Mouse (Mus musculus) liver, embryonic 16.5 days (tissue): ENCODE results near the gene Angptl8. TPM values are rescaled to one million over a fixed set of nuclear protein-coding genes. Genes with fewer than 3 reads are reported as not detected.

Experiments
- ATAC-seq: fragments of 200-750 bp; cut with Nextera tagmentation; 2 replicates; pipeline ENCODE4 v1.8.0; 2017; ENCODE audit warnings: low read depth, mild to moderate bottlenecking, moderate number of reproducible peaks, moderate library complexity
- H3K27ac ChIP-seq: fragments of 300-500 bp; sonication (generic); 2 replicates; pipeline ENCODE4 v1.5.1; 2014; ENCODE audit warnings: mild to moderate bottlenecking, low read length
- H3K27me3 ChIP-seq: fragments of 300-500 bp; sonication (generic); 2 replicates; pipeline ENCODE4 v1.6.1; 2014; ENCODE audit warnings: low read depth, low read length, mixed read lengths; ENCODE audit not compliant: control insufficient read depth, insufficient read depth
- H3K36me3 ChIP-seq: fragments of 300-500 bp; sonication (generic); 2 replicates; pipeline ENCODE4 v1.6.1; 2014; ENCODE audit warnings: mild to moderate bottlenecking; ENCODE audit not compliant: control insufficient read depth, insufficient read depth
- H3K4me1 ChIP-seq: fragments of 300-500 bp; sonication (generic); 2 replicates; pipeline ENCODE4 v1.6.1; 2014; ENCODE audit warnings: low read depth, low read length, mixed read lengths; ENCODE audit not compliant: control insufficient read depth
- H3K4me2 ChIP-seq: fragments of 300-500 bp; sonication (generic); 2 replicates; pipeline ENCODE4 v1.6.1; 2014; ENCODE audit warnings: low read depth, low read length, mixed read lengths
- H3K4me3 ChIP-seq: fragments of 300-500 bp; sonication (generic); 2 replicates; pipeline ENCODE4 v1.5.1; 2014; ENCODE audit warnings: low read depth, mild to moderate bottlenecking, low read length
- H3K9ac ChIP-seq: fragments of 300-500 bp; sonication (generic); 2 replicates; pipeline ENCODE4 v1.6.1; 2014; ENCODE audit warnings: low read depth, low read length
- H3K9me3 ChIP-seq: fragments of 300-500 bp; sonication (generic); replicated peaks from 2 replicates; pipeline ENCODE4 v1.6.1; 2016; ENCODE audit warnings: low read length; ENCODE audit not compliant: control insufficient read depth
- WGBS: fragments of 180-500 bp; shearing (Covaris S2); extraction: QIAGEN DNeasy Blood & Tissue Kit; methylation state at CpG from one replicate; pipeline ENCODE4 v1.1.7; 2014; ENCODE audit not compliant: insufficient replicate concordance; 5-methylcytosine and 5-hydroxymethylcytosine counted together
- polyA plus RNA-seq: library from polyadenylated mRNA; unstranded; fragments of >200 nt; fragmentation: Nextera tagmentation; extraction: Ambion mirVana; gene quantifications from 2 replicates; pipeline ENCODE4 v1.2.1, GENCODE M21; 2015

Gene Angptl8
- polyA plus RNA-seq, 1 experiment from 2014 or later, result 55.7 TPM

GRCm38 (mm10) chr9:21794925-21795324 is 40.4 kb upstream of the Angptl8 start:
- H3K36me3 ChIP-seq, result peaks cover 3% of the 10 kb centered on the region; the same call in 1 of the 2 replicates
- no peak overlapping the region for H3K4me3 ChIP-seq
- no peak overlapping the region for H3K4me2 ChIP-seq
- H3K9ac ChIP-seq, result no peak overlapping the region
- no peak overlapping the region for H3K27ac ChIP-seq
- 81% methylated on average over 23 of the region's 25 CpGs for WGBS
- ATAC-seq, result no peak
- peaks cover 17% of the 10 kb centered on the region for H3K4me1 ChIP-seq
- H3K9me3 ChIP-seq, result no peaks in the 10 kb centered on the region
- peaks cover 4% of the 10 kb centered on the region for H3K27me3 ChIP-seq

- WGBS, result 62% methylated on average over 5 of the region's 5 CpGs
- no peak for ATAC-seq
- H3K9ac ChIP-seq, result no peak overlapping the region
- peaks cover 4% of the 10 kb centered on the region for H3K27me3 ChIP-seq
- H3K27ac ChIP-seq, result no peak overlapping the region
- H3K36me3 ChIP-seq, result peaks cover 3% of the 10 kb centered on the region; the same call in 1 of the 2 replicates
- H3K9me3 ChIP-seq, result no peaks in the 10 kb centered on the region
- no peak overlapping the region for H3K4me3 ChIP-seq
- no peak overlapping the region for H3K4me2 ChIP-seq
- H3K4me1 ChIP-seq, result peaks cover 17% of the 10 kb centered on the region
Observed at GRCm38 (mm10) chr9:21795579-21795978, 39.7 kb upstream of the Angptl8 start.

- H3K27me3 ChIP-seq, result peaks cover 4% of the 10 kb centered on the region
- no peaks in the 10 kb centered on the region for H3K9me3 ChIP-seq
- H3K4me2 ChIP-seq, result 0 out of 2 replicates have a peak overlapping the region, but pooled peaks have one; percentile 24
- no peak for ATAC-seq
- H3K9ac ChIP-seq, result no peak overlapping the region
- peaks cover 17% of the 10 kb centered on the region for H3K4me1 ChIP-seq
- peaks cover 3% of the 10 kb centered on the region; the same call in 1 of the 2 replicates for H3K36me3 ChIP-seq
- peak overlapping the region; percentile 6; the same call in 1 of the 2 replicates for H3K4me3 ChIP-seq
- WGBS, result 31% methylated on average over 3 of the region's 3 CpGs
- no peak overlapping the region for H3K27ac ChIP-seq
Observed at GRCm38 (mm10) chr9:21796259-21796658, 39.1 kb upstream of the Angptl8 start.

GRCm38 (mm10) chr9:21796919-21797318 is 38.4 kb upstream of the Angptl8 start:
- no peak overlapping the region for H3K27ac ChIP-seq
- no peak overlapping the region for H3K4me3 ChIP-seq
- peak overlapping the region; percentile 89; the same call in 1 of the 2 replicates for H3K4me2 ChIP-seq
- no peak overlapping the region for H3K9ac ChIP-seq
- H3K27me3 ChIP-seq, result peaks cover 4% of the 10 kb centered on the region
- peaks cover 3% of the 10 kb centered on the region; the same call in 1 of the 2 replicates for H3K36me3 ChIP-seq
- no peak for ATAC-seq
- no peaks in the 10 kb centered on the region for H3K9me3 ChIP-seq
- WGBS, result 44% methylated on average over 3 of the region's 3 CpGs
- peaks cover 17% of the 10 kb centered on the region for H3K4me1 ChIP-seq

- Histone ChIP-seq H3K9ac (peak overlapping the region; percentile 74), H3K4me3 (peak overlapping the region; percentile 74), H3K9me3 (no peaks in the 10 kb centered on the region), H3K4me2 (peak overlapping the region; percentile 89), H3K36me3 (peaks cover 3% of the 10 kb centered on the region; the same call in 1 of the 2 replicates), H3K27ac (peak overlapping the region; percentile 88), H3K4me1 (peaks cover 17% of the 10 kb centered on the region), H3K27me3 (peaks cover 4% of the 10 kb centered on the region)
- whole genome bisulfite sequencing, result under 1% methylated on average over 23 of the region's 26 CpGs
- ATAC-seq, result peak; percentile 62
Observed at GRCm38 (mm10) chr9:21797921-21798344, 37.4 kb upstream of the Angptl8 start.

GRCm38 (mm10) chr9:21798345-21799009 is 36.8 kb upstream of the Angptl8 start, which contains the start of gene Kank2:
Gene Kank2, minus strand, starts transcription at chr9:21798744.
- Histone ChIP-seq H3K4me1 (peaks cover 17% of the 10 kb centered on the region), H3K27ac (peak within 1 kb of the TSS; percentile 88), H3K27me3 (peaks cover 4% of the 10 kb centered on the region), H3K4me2 (peak within 1 kb of the TSS; percentile 89), H3K36me3 (peaks cover 3% of the 10 kb centered on the region; the same call in 1 of the 2 replicates), H3K9me3 (no peaks in the 10 kb centered on the region), H3K9ac (peak within 1 kb of the TSS; percentile 74), H3K4me3 (peak within 1 kb of the TSS; percentile 74)
- peak; percentile 80 for ATAC-seq
- 0% methylated on average over 51 of the region's 52 CpGs for WGBS

- ATAC-seq, result peak; percentile 65
Observed at GRCm38 (mm10) chr9:21799010-21799350, 36.3 kb upstream of the Angptl8 start.

GRCm38 (mm10) chr9:21801121-21801520 is 34.2 kb upstream of the Angptl8 start:
- Histone ChIP-seq H3K36me3 (no peaks in the 10 kb centered on the region), H3K27me3 (peaks cover 4% of the 10 kb centered on the region), H3K4me2 (no peak overlapping the region), H3K9ac (no peak overlapping the region), H3K27ac (no peak overlapping the region), H3K9me3 (no peaks in the 10 kb centered on the region), H3K4me1 (peaks cover 17% of the 10 kb centered on the region), H3K4me3 (no peak overlapping the region)
- no peak for ATAC-seq
- WGBS, result 78% methylated on average over 7 of the region's 7 CpGs

More at GRCm38 (mm10) chr9:21799010-21799350, 36.3 kb upstream of the Angptl8 start:
- peaks cover 3% of the 10 kb centered on the region; the same call in 1 of the 2 replicates for H3K36me3 ChIP-seq
- peak overlapping the region; percentile 89 for H3K4me2 ChIP-seq
- H3K4me1 ChIP-seq, result peaks cover 17% of the 10 kb centered on the region
- H3K27ac ChIP-seq, result peak overlapping the region; percentile 88
- H3K4me3 ChIP-seq, result peak overlapping the region; percentile 74
- whole genome bisulfite sequencing, result 43% methylated on average over 3 of the region's 3 CpGs
- H3K27me3 ChIP-seq, result peaks cover 4% of the 10 kb centered on the region
- H3K9me3 ChIP-seq, result no peaks in the 10 kb centered on the region
- no peak overlapping the region for H3K9ac ChIP-seq

- Histone ChIP-seq H3K36me3 (no peaks in the 10 kb centered on the region), H3K9ac (no peak overlapping the region), H3K4me1 (peaks cover 12% of the 10 kb centered on the region), H3K4me3 (no peak overlapping the region), H3K4me2 (no peak overlapping the region), H3K27me3 (peaks cover 4% of the 10 kb centered on the region), H3K9me3 (no peaks in the 10 kb centered on the region), H3K27ac (no peak overlapping the region)
- WGBS, result 66% methylated on average over 7 of the region's 7 CpGs
- ATAC-seq, result no peak
Observed at GRCm38 (mm10) chr9:21801591-21801990, 33.7 kb upstream of the Angptl8 start.
